Mouse (Mus musculus): ENCODE results near the gene Tnrc6b. TPM values are rescaled to one million over a fixed set of nuclear protein-coding genes. Genes with fewer than 3 reads are reported as not detected.
A peak's percentile ranks its signal among the peaks of the same experiment; 100 is the strongest.

Gene Tnrc6b
- total and polyA plus RNA-seq, 2 experiments = 7.3 to 18.2 TPM

GRCm38 (mm10) chr15:80955836-80956438, 244.8 kb downstream of the Tnrc6b start:
- Histone ChIP-seq H3K4me1 (ENCODE audit: control insufficient read depth, insufficient read depth, low read length) (no peaks in the 10 kb centered on the region), H3K4me3 (ENCODE audit: insufficient read depth, low read depth, low read length) (no peak overlapping the region), H3K27ac (replicated peaks; ENCODE audit: insufficient read depth, low read depth, low read length) (no peak overlapping the region), H3K36me3 (ENCODE audit: control insufficient read depth, insufficient read depth, low read length) (peaks cover 50% of the 10 kb centered on the region), H3K27me3 (ENCODE audit: control insufficient read depth, insufficient read depth, low read length) (no peaks in the 10 kb centered on the region), H3K79me2 (ENCODE audit: control insufficient read depth, insufficient read depth, low read length) (no peaks in the 10 kb centered on the region; the same call in 1 of the 2 replicates), H3K9ac (ENCODE audit: low read depth, low read length) (no peak overlapping the region)
- TF ChIP-seq POLR2A (IDR thresholded peaks at IDR 0.05; ENCODE audit: extremely low read depth, insufficient read depth, low read length) (no peak), CTCF (IDR thresholded peaks at IDR 0.05; ENCODE audit: low read depth, low read length) (no peak)
- DNase-seq (ENCODE audit: extremely low read depth, low read depth, low spot score) = no peak
- 94% methylated on average over 12 of the region's 12 CpGs for WGBS

DNA sequence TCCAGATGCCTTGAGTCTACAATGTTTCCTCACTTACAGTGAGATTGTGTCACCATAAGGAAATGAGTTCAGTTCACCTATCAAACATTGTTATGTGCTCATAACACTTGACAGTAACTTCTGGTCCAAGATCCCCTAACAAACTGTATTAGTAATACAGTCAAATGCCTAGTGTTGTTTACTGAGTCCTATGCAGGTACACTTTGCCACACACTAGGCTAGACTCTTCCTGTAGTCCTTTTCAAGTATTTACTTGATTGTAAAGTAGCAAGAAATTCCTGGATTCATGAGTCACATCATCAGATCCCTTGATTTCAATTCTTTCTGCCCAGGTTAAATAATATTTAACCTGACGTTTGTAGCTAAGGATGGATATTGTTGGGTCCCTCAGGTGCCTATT, 258.3 kb downstream of the Tnrc6b start:
- TF ChIP-seq POLR2A (IDR thresholded peaks at IDR 0.05; ENCODE audit: extremely low read depth, insufficient read depth, low read length) (no peak), CTCF (IDR thresholded peaks at IDR 0.05; ENCODE audit: low read depth, low read length) (no peak)
- peaks cover 26% of the 10 kb centered on the region; the same call in 1 of the 2 replicates for H3K36me3 ChIP-seq (ENCODE audit: control insufficient read depth, insufficient read depth, low read length)
- H3K4me1 ChIP-seq (ENCODE audit: control insufficient read depth, insufficient read depth, low read length) = 0 out of 2 replicates have a peak, but pooled peaks cover 2% of the 10 kb centered on the region
- 76% methylated on average over 1 of the region's 1 CpGs for WGBS
- no peak overlapping the region for H3K9ac ChIP-seq (ENCODE audit: low read depth, low read length)
- H3K27ac ChIP-seq (replicated peaks; ENCODE audit: insufficient read depth, low read depth, low read length) = no peak overlapping the region
- H3K79me2 ChIP-seq (ENCODE audit: control insufficient read depth, insufficient read depth, low read length) = no peaks in the 10 kb centered on the region
- H3K27me3 ChIP-seq (ENCODE audit: control insufficient read depth, insufficient read depth, low read length) = no peaks in the 10 kb centered on the region
- DNase-seq (ENCODE audit: extremely low read depth, low read depth, low spot score) = no peak
- no peak overlapping the region for H3K4me3 ChIP-seq (ENCODE audit: insufficient read depth, low read depth, low read length)

- H3K79me2 ChIP-seq (ENCODE audit: control insufficient read depth, insufficient read depth, low read length) = peaks cover 4% of the 10 kb centered on the region; the same call in 1 of the 2 replicates
- 38% methylated on average over 5 of the region's 5 CpGs for WGBS
- H3K4me3 ChIP-seq (ENCODE audit: insufficient read depth, low read depth, low read length) = no peak overlapping the region
- no peak overlapping the region for H3K27ac ChIP-seq (replicated peaks; ENCODE audit: insufficient read depth, low read depth, low read length)
- H3K36me3 ChIP-seq (ENCODE audit: control insufficient read depth, insufficient read depth, low read length) = no peaks in the 10 kb centered on the region
- H3K9ac ChIP-seq (ENCODE audit: low read depth, low read length) = no peak overlapping the region
- DNase-seq (ENCODE audit: extremely low read depth, low read depth, low spot score) = no peak
- no peaks in the 10 kb centered on the region for H3K27me3 ChIP-seq (ENCODE audit: control insufficient read depth, insufficient read depth, low read length)
- peaks cover 6% of the 10 kb centered on the region; the same call in 1 of the 2 replicates for H3K4me1 ChIP-seq (ENCODE audit: control insufficient read depth, insufficient read depth, low read length)
- TF ChIP-seq CTCF (IDR thresholded peaks at IDR 0.05; ENCODE audit: low read depth, low read length) (no peak), POLR2A (IDR thresholded peaks at IDR 0.05; ENCODE audit: extremely low read depth, insufficient read depth, low read length) (no peak)
Observed at GRCm38 (mm10) chr15:80974311-80974710, 263.2 kb downstream of the Tnrc6b start.

DNA sequence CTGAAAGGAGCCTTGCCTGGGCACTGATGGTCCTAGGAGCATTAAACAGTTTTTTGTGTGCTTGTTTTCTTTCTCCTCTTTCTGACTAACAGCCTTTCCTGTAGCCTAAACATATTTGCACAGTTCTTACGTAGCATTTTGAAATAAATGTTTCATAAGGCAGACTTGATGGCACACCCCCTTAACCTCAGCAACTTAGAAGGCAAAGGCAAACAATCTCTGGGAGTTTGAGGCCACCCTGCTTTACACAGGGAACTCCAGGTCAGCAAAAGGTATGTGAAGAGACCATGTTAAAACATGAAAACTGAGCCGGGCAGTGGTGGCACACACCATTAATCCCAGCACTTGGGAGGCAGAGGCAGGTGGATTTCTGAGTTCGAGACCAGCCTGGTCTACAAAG, 264.6 kb downstream of the Tnrc6b start:
- Histone ChIP-seq H3K4me1 (ENCODE audit: control insufficient read depth, insufficient read depth, low read length) (peaks cover 4% of the 10 kb centered on the region; the same call in 1 of the 2 replicates), H3K27me3 (ENCODE audit: control insufficient read depth, insufficient read depth, low read length) (no peaks in the 10 kb centered on the region), H3K4me3 (ENCODE audit: insufficient read depth, low read depth, low read length) (no peak overlapping the region), H3K36me3 (ENCODE audit: control insufficient read depth, insufficient read depth, low read length) (no peaks in the 10 kb centered on the region), H3K27ac (replicated peaks; ENCODE audit: insufficient read depth, low read depth, low read length) (no peak overlapping the region), H3K9ac (ENCODE audit: low read depth, low read length) (no peak overlapping the region), H3K79me2 (ENCODE audit: control insufficient read depth, insufficient read depth, low read length) (peaks cover 5% of the 10 kb centered on the region; the same call in 1 of the 2 replicates)
- no peak for DNase-seq (ENCODE audit: extremely low read depth, low read depth, low spot score)
- TF ChIP-seq POLR2A (IDR thresholded peaks at IDR 0.05; ENCODE audit: extremely low read depth, insufficient read depth, low read length) (no peak), CTCF (IDR thresholded peaks at IDR 0.05; ENCODE audit: low read depth, low read length) (no peak)
- 60% methylated on average over 3 of the region's 3 CpGs for WGBS

DNA sequence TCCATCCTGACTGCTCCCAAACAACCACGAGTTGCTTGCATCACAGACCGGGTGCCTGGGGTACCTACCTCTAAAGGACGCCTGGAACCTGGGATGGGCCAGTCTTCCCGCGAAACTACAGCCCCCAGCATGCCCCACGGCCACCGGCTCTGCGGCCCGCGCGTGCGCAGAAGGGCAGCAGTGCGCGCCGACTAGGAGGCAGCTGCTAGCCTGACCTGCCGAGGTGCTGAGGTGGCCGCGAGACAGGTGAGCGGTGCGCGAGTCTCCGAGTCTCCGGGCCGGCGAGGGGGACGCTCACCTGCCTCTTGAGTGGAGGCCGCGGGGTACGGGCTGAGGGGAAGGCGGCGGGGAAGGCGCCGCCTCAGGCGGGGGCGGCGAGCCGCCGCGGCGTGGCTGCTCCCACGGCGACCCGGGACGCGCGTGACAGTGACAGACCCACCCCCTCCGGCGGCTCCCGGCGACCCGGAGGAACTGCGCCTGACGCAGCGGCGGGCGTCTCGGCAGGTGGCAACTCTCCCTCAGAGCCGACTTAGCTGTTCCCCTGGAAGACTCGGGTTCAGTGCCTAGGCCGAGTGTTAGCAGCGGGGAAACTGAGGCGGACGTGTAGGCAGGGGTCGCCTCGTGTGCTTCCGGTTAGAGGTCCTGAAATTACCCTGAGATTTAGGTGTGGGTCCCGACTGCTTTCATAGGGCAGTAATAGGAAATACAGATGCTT, 266.7 kb downstream of the Tnrc6b start, which contains the start of gene Sgsm3:
Sgsm3 (plus strand) TSS at position 146 of the 715 bp plus-strand sequence.
- under 1% methylated on average over 67 of the region's 67 CpGs for WGBS
- no peak within 1 kb of the TSS for H3K27ac ChIP-seq (replicated peaks; ENCODE audit: insufficient read depth, low read depth, low read length)
- peak within 1 kb of the TSS; percentile 81 for H3K4me3 ChIP-seq (ENCODE audit: insufficient read depth, low read depth, low read length)

More for the DNA sequence above, 266.7 kb downstream of the Tnrc6b start, which contains the start of gene Sgsm3:
- Histone ChIP-seq H3K27me3 (ENCODE audit: control insufficient read depth, insufficient read depth, low read length) (no peaks in the 10 kb centered on the region), H3K79me2 (ENCODE audit: control insufficient read depth, insufficient read depth, low read length) (peaks cover 9% of the 10 kb centered on the region; the same call in 1 of the 2 replicates), H3K4me1 (ENCODE audit: control insufficient read depth, insufficient read depth, low read length) (peaks cover 4% of the 10 kb centered on the region; the same call in 1 of the 2 replicates), H3K36me3 (ENCODE audit: control insufficient read depth, insufficient read depth, low read length) (no peaks in the 10 kb centered on the region), H3K9ac (ENCODE audit: low read depth, low read length) (peak within 1 kb of the TSS; percentile 86)
- TF ChIP-seq POLR2A (IDR thresholded peaks at IDR 0.05; ENCODE audit: extremely low read depth, insufficient read depth, low read length) = peak; percentile 46; the same call in 1 of the 2 replicates
- TF ChIP-seq CTCF (IDR thresholded peaks at IDR 0.05; ENCODE audit: low read depth, low read length) = no peak
- peak; percentile 60 for DNase-seq (ENCODE audit: extremely low read depth, low read depth, low spot score)
